Mouse (Mus musculus) forebrain, embryonic 13.5 days (tissue): ENCODE measurements at regions not wholly inside any gene's neighbourhood (a gene's known extent, or its start where the extent isn't known, plus 50 kb on each side); places are given as distances from the start of the nearest gene placed in this dataset.
"Not testable (repeated sequence)": the region's sequence is repeated elsewhere in the genome, so short reads cannot be mapped to it uniquely, and the experiment has no call there.

Experiments used
- ATAC-seq: fragments of 200-750 bp; cut with Nextera tagmentation; 2 replicates; pipeline ENCODE4 v1.8.0; 2017
- H3K27ac ChIP-seq: fragments of 300-500 bp; sonication (generic); 2 replicates; pipeline ENCODE4 v1.5.1; 2015; ENCODE audit warnings: inconsistent platforms, mild to moderate bottlenecking, moderate library complexity
- H3K27me3 ChIP-seq: fragments of 300-500 bp; sonication (generic); 2 replicates; pipeline ENCODE4 v1.6.1; 2015; ENCODE audit warnings: mild to moderate bottlenecking, inconsistent platforms
- H3K36me3 ChIP-seq: fragments of 300-500 bp; sonication (generic); 2 replicates; pipeline ENCODE4 v1.6.1; 2015; ENCODE audit warnings: mild to moderate bottlenecking, inconsistent platforms; ENCODE audit not compliant: poor library complexity, severe bottlenecking
- H3K4me1 ChIP-seq: fragments of 300-500 bp; sonication (generic); 2 replicates; pipeline ENCODE4 v1.6.1; 2015; ENCODE audit warnings: inconsistent platforms
- H3K4me2 ChIP-seq: fragments of 300-500 bp; sonication (generic); 2 replicates; pipeline ENCODE4 v1.6.1; 2015; ENCODE audit warnings: inconsistent platforms, mild to moderate bottlenecking, moderate library complexity
- H3K4me3 ChIP-seq: fragments of 300-500 bp; sonication (generic); 2 replicates; pipeline ENCODE4 v1.5.1; 2015; ENCODE audit warnings: mild to moderate bottlenecking, inconsistent platforms
- H3K9ac ChIP-seq: fragments of 300-500 bp; sonication (generic); 2 replicates; pipeline ENCODE4 v1.6.1; 2015; ENCODE audit warnings: mild to moderate bottlenecking, inconsistent platforms
- H3K9me3 ChIP-seq: fragments of 300-500 bp; sonication (generic); replicated peaks from 2 replicates; pipeline ENCODE4 v1.6.1; 2016; ENCODE audit warnings: inconsistent platforms
- WGBS: fragments of 180-500 bp; shearing (Covaris S2); methylation state at CpG from one replicate; pipeline ENCODE4 v1.1.7; 2015; 5-methylcytosine and 5-hydroxymethylcytosine counted together

DNA sequence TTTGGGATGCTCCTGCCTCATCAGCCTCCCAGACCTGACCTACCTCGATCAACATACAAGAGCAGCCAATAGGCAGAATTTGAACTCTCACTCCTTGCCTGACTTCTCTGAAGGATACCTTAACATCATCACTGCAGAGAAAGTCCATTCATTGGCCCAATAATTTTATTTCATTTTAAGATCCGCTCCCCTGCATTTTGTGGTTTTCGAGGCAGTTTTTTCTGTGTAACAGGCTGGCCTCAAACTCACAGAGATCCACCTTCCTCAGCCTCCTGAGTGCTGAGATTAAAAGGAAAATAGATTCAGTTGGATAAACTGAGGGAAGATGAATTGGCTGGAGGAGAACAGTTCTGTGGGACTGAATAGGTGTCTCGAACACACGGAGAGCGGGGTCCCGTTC is 216.4 kb downstream of the Ankrd50 start:
- ATAC-seq, result no peak
- no peak overlapping the region for H3K4me3 ChIP-seq
- WGBS, result 94% methylated on average over 7 of the region's 7 CpGs
- no peak overlapping the region for H3K27ac ChIP-seq
- no peaks in the 10 kb centered on the region for H3K36me3 ChIP-seq
- H3K27me3 ChIP-seq, result no peaks in the 10 kb centered on the region
- H3K4me1 ChIP-seq, result peaks cover 2% of the 10 kb centered on the region; the same call in 1 of the 2 replicates
- H3K4me2 ChIP-seq, result no peak overlapping the region
- no peaks in the 10 kb centered on the region for H3K9me3 ChIP-seq
- H3K9ac ChIP-seq, result no peak overlapping the region

DNA sequence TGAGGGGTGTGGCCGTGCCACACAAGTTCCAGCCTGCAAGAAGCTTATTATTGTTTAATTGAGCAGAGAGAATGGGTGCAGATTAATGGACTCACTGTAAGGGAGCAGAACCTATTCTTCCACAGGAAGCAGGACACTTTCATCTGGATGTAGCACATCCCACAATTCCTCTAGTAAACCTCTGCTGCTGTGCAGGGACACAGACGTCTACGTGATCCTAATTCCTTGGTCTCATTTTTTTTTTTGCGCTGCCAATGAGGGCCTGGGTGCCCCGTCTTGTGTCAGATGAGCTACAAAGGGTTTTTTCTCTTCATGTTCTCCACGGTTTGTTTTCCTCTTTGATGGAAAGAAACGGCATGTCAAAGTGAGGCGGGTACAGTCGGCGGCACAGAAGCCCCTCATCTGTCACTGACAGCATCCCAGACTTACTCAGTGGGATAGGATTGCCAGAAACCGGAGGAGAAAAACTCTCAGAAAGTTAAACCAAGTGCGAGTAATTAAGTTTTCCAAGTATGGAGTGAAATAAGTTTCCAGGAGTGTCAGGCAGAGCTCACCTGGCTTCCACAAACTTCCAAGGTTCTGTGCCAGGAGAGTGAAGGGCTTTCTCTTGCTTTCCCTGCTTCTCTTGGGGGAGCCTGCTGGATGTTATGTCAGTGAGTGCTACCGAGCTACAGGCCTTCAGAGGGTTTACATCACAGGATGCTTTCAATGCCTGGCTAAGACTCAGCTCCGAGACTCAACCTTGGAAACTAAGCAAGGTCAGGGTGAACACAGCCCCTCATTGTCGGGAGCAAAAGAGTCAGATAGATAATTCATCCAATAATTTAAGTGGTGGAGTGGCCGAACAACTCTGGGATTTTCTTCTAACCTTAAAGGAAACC is 221.1 kb downstream of the Ankrd50 start:
- Histone ChIP-seq H3K4me1 (peaks cover 23% of the 10 kb centered on the region), H3K9me3 (no peaks in the 10 kb centered on the region), H3K4me2 (no peak overlapping the region), H3K9ac (no peak overlapping the region), H3K4me3 (no peak overlapping the region), H3K36me3 (no peaks in the 10 kb centered on the region), H3K27ac (no peak overlapping the region), H3K27me3 (no peaks in the 10 kb centered on the region)
- no peak for ATAC-seq
- whole genome bisulfite sequencing, result 43% methylated on average over 16 of the region's 16 CpGs

DNA sequence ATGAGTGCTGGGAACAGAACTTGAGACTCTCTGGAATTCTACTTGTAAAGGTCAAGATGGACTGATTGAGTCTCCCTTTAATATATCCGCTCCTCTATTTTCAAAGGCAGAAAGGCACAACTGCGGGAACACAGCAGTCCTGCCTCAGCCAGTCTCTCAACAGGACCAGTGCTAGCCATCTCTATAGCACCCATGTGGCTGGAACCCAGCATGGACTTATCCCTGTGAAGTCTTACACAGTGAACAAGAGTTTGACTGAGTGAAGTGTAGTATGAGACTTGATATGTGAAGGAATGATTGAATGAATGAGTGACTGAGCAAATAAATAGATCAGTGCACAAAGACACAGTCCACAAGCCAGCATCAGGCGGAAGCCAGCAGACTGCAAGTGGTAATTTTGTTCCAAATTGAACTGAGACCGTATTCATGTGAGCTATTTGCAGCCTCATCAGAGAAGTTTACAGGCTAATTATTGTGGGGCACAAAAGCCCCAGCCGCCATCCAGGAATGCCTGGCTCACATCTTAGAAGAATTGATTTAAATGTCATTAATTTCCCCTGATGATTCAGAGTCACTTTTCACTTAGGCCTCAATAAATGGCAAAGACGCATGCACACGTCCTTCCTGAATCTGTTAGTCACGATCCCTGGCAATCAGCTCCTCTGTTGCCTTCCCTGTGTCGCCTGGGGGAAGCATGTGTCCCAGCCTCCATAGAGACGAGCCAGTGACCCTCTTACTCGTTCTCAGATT is 223.1 kb downstream of the Ankrd50 start:
- no peak overlapping the region for H3K4me2 ChIP-seq
- H3K9me3 ChIP-seq, result no peaks in the 10 kb centered on the region
- no peaks in the 10 kb centered on the region for H3K27me3 ChIP-seq
- WGBS, result 26% methylated on average over 11 of the region's 11 CpGs
- peak; percentile 80 for ATAC-seq
- no peak overlapping the region for H3K9ac ChIP-seq
- peaks cover 23% of the 10 kb centered on the region for H3K4me1 ChIP-seq
- no peak overlapping the region for H3K27ac ChIP-seq
- H3K36me3 ChIP-seq, result no peaks in the 10 kb centered on the region
- H3K4me3 ChIP-seq, result no peak overlapping the region

DNA sequence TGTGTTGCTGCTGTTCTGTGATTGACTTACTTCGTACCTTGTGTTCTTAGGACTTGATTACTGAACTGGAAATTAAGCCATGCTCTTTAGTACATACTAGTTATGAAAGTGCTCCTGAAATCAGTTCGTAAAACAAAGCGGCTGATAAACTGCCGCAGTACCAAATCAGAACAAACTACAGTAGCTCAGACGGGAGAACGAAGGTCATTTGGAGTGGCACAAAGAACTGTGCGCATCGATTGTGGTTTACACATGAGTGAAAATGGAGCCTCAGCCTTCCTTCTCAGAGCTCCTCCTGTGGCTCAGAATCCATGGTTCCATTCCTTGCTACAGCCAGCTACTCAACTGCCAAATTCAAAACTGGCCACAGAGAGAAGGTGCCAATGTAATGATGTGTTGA is 225.4 kb downstream of the Ankrd50 start:
- not testable (repeated sequence) for H3K36me3 ChIP-seq, H3K4me2 ChIP-seq, H3K27ac ChIP-seq, ATAC-seq, H3K27me3 ChIP-seq, H3K4me3 ChIP-seq, H3K9ac ChIP-seq, H3K9me3 ChIP-seq
- H3K4me1 ChIP-seq, result peaks cover 23% of the 10 kb centered on the region
- 94% methylated on average over 8 of the region's 8 CpGs for WGBS

DNA sequence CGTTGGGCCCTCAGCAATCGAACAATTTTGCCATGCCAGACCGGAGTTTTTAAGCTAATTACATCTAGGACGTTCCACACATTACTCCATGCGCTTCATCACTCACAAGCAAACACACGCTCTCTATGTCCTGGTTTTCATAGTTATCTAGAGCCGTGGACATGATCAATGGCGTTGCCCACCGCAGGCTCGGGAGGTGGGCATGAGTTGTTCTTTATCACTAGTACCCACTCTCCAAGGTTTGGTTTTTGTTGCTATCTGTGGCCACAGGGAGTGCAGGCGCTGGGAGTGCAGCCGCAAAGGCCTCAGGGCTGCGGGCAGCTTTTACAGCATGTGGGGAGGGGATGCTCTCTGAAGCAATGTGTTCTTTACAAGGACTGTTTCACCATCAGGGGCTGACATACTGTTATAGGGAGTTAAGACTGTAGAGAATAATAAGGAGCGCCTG is 226.8 kb downstream of the Ankrd50 start:
- Histone ChIP-seq H3K4me1 (peaks cover 16% of the 10 kb centered on the region), H3K4me2 (no peak overlapping the region), H3K9me3 (0 out of 2 replicates have a peak, but pooled peaks cover 6% of the 10 kb centered on the region), H3K9ac (no peak overlapping the region), H3K27ac (no peak overlapping the region), H3K27me3 (no peaks in the 10 kb centered on the region), H3K36me3 (no peaks in the 10 kb centered on the region), H3K4me3 (no peak overlapping the region)
- no peak for ATAC-seq
- 74% methylated on average over 14 of the region's 14 CpGs for WGBS

DNA sequence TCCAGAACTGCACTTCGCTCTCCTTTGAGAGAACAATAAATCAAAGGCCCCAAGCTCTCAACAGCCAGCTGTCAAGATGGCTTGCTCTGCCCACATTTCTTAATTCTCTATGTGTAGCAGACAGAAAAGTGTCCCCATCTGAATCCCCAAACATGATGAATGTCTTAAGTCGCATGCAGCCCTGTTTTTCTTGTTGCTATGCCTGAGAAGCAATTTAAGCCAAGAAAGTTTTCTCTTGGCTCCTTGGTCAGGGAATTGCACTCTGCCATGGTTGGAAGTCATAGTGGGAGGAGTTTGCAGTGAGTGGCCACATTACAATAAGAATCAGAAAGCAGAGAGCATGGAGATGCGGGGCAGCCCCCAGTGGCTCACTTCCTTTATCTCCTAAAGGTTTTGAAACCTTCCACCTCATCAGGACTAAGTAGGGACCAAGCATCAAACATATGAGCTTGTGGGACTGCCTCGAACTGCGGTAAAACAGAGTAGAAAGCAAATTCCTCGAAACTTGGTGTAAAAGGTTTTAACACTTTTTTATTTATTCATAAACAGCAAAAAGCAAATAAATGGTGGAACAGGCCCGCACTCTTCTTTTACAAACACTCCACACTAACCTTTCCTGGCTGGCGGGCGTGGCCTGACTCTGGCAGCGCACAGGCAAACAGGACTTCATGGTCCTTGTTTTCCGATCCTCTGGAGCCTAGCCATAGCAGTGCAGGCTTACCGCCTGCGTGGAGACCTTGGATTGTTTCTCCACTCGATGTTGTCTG is 227.4 kb downstream of the Ankrd50 start:
- Histone ChIP-seq H3K36me3 (no peaks in the 10 kb centered on the region), H3K27ac (no peak overlapping the region), H3K9ac (no peak overlapping the region), H3K9me3 (0 out of 2 replicates have a peak, but pooled peaks cover 6% of the 10 kb centered on the region), H3K4me1 (peaks cover 12% of the 10 kb centered on the region), H3K4me2 (no peak overlapping the region), H3K27me3 (no peaks in the 10 kb centered on the region), H3K4me3 (no peak overlapping the region)
- ATAC-seq, result no peak
- 73% methylated on average over 14 of the region's 14 CpGs for WGBS

DNA sequence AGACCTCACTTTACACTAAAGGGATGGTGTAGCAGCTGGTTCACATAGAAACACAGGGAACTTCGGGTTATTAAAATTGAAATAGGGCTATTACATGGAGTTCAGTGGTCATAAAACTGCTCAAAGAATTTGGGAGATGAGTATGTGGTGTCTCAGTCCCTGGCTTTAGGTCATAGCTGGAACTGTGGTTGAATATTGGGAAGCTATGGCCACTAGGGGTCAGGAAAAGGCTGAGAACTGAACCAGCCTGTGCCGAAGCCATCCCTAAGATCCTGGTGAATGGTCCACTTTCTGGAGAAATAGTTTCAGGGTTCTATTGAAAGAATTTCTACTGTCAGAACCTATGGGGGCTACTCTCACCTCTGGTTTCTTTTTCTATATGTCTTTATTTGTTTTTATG is 229.0 kb downstream of the Ankrd50 start:
- Histone ChIP-seq H3K4me1 (no peaks in the 10 kb centered on the region), H3K4me3 (no peak overlapping the region), H3K36me3 (no peaks in the 10 kb centered on the region), H3K9ac (no peak overlapping the region), H3K27me3 (no peaks in the 10 kb centered on the region), H3K9me3 (0 out of 2 replicates have a peak, but pooled peaks cover 6% of the 10 kb centered on the region), H3K27ac (no peak overlapping the region), H3K4me2 (no peak overlapping the region)
- ATAC-seq, result peak; percentile 55
- 9% methylated on average over 2 of the region's 2 CpGs for WGBS

DNA sequence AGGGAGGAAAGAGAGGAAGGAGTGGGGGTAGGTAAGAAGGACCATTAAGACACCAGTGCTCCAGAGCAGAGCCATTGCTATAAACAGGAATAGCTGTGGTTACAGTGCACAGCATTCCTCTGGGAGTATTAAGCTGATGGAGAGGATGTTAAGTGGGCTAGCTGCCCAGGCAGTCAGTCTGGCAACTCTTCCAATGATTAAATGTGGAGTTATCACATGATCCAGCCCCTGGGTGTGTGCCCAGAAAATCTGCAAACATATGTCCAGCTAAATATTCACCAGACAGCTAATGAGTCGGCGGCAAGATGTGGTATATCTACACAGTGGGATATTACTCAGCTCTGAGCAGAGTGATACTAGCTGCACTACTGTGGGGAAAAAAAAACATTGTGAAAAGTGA is 229.7 kb downstream of the Ankrd50 start:
- peak; percentile 89 for ATAC-seq
- H3K4me3 ChIP-seq, result no peak overlapping the region
- H3K36me3 ChIP-seq, result no peaks in the 10 kb centered on the region
- no peaks in the 10 kb centered on the region for H3K4me1 ChIP-seq
- no peak overlapping the region for H3K4me2 ChIP-seq
- H3K27me3 ChIP-seq, result no peaks in the 10 kb centered on the region
- 0 out of 2 replicates have a peak, but pooled peaks cover 6% of the 10 kb centered on the region for H3K9me3 ChIP-seq
- no peak overlapping the region for H3K9ac ChIP-seq
- WGBS, result 62% methylated on average over 2 of the region's 2 CpGs
- H3K27ac ChIP-seq, result no peak overlapping the region

DNA sequence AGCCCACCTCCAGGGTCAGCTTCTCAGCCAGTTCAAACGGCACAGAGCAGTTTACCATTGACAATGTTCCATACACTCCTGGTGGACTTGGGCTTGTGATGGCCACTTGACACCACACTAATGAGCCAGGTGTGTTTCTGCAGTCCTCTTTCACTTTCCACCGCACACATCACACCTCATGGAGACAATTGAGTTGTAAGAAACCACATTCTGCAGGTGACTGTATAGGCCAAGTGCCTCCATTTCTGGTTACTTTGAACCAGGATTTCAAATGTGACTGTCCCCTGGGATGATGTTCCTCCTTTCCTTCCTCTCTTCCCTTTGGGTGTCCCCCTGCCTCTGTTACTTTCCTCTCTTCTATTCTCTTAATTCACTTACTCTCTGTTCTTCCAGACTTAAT is 233.1 kb downstream of the Ankrd50 start:
- no peaks in the 10 kb centered on the region for H3K36me3 ChIP-seq
- H3K27me3 ChIP-seq, result no peaks in the 10 kb centered on the region
- no peak overlapping the region for H3K4me2 ChIP-seq
- 0 out of 2 replicates have a peak, but pooled peaks cover 6% of the 10 kb centered on the region for H3K9me3 ChIP-seq
- WGBS, result 81% methylated on average over 2 of the region's 2 CpGs
- no peak for ATAC-seq
- H3K27ac ChIP-seq, result no peak overlapping the region
- no peaks in the 10 kb centered on the region for H3K4me1 ChIP-seq
- H3K4me3 ChIP-seq, result no peak overlapping the region
- no peak overlapping the region for H3K9ac ChIP-seq

DNA sequence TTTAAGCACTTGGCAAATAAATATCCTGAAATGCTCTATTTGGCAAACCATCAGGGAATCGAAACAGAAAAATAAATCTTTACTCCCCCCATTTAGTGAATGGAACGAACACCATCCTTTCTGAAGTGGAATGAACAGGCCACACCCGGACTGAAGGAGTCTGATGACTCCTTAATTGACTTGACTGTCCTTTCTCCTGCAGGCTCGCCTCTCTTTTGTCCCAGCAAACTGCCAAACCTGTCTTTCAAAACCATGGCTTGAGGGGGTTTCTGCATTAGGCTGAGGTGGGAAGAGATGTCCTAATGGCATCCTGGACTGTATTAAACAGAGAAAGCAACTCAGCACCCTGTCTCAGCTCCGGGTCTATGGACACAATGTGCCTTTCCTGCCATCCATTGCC is 234.1 kb downstream of the Ankrd50 start:
- no peak overlapping the region for H3K4me3 ChIP-seq
- no peak overlapping the region for H3K9ac ChIP-seq
- 70% methylated on average over 5 of the region's 5 CpGs for WGBS
- no peak overlapping the region for H3K4me2 ChIP-seq
- H3K4me1 ChIP-seq, result no peaks in the 10 kb centered on the region
- H3K27ac ChIP-seq, result no peak overlapping the region
- H3K36me3 ChIP-seq, result no peaks in the 10 kb centered on the region
- no peak for ATAC-seq
- no peaks in the 10 kb centered on the region for H3K27me3 ChIP-seq
- 0 out of 2 replicates have a peak, but pooled peaks cover 4% of the 10 kb centered on the region for H3K9me3 ChIP-seq

DNA sequence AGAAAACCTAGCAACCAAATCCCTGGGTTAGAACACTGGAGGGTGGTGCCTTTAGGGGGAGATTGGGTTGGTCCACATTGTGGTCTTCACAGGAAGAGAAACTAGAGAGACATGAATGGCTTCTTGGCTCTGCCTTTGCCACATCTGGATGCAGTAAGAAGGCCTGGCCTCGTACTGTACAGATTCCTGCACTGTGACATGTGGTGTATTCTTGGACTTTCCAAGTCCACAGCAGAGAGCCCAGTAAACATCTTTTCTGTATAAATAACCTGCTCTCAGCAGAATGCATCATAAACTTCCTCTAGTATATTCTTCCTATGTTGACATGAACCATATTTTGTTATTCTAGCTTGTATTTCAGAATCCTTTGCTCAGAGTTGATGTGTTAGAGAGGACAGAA is 235.7 kb downstream of the Ankrd50 start:
- no peaks in the 10 kb centered on the region for H3K36me3 ChIP-seq
- no peak overlapping the region for H3K9ac ChIP-seq
- 93% methylated on average over 1 of the region's 1 CpGs for WGBS
- H3K27me3 ChIP-seq, result no peaks in the 10 kb centered on the region
- no peak overlapping the region for H3K4me2 ChIP-seq
- H3K27ac ChIP-seq, result no peak overlapping the region
- no peaks in the 10 kb centered on the region for H3K9me3 ChIP-seq
- no peak for ATAC-seq
- H3K4me3 ChIP-seq, result no peak overlapping the region
- no peaks in the 10 kb centered on the region for H3K4me1 ChIP-seq

DNA sequence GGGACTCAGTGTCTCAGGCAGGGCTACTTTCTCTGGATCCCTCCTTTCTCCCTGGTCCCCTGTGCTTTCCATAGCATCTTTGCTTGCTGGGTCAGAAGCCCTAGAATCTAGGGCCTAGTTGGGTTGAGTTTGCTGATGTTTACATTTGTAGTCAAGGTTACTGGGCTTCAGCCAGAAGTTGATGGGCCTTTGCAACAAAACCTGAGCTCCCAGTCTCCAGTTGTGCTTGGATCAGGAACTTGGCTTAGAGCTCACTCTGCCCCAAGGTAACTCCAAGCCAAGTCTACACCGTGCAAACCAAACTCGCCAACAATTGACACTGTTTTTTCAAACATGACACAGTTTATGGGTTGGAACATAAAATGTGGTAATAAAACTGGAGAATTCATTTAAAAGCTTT is 238.2 kb downstream of the Ankrd50 start:
- Histone ChIP-seq H3K9ac (no peak overlapping the region), H3K9me3 (no peaks in the 10 kb centered on the region), H3K4me1 (no peaks in the 10 kb centered on the region), H3K36me3 (no peaks in the 10 kb centered on the region), H3K27me3 (no peaks in the 10 kb centered on the region), H3K4me2 (no peak overlapping the region), H3K4me3 (no peak overlapping the region), H3K27ac (no peak overlapping the region)
- 91% methylated on average over 2 of the region's 2 CpGs for WGBS
- ATAC-seq, result no peak
